Mouse (Mus musculus) cerebellum, adult 11-12 months (tissue): Measurements from ENCODE around the gene Mindy4.
A peak's percentile ranks its signal among the peaks of the same experiment; 100 is the strongest.
"Not testable (repeated sequence)": the region's sequence is repeated elsewhere in the genome, so short reads cannot be mapped to it uniquely, and the experiment has no call there.

Experiments used
- DNase-seq: peaks from one replicate; pipeline ENCODE4 v3.0.0; 2022

The Mindy4 gene

DNA sequence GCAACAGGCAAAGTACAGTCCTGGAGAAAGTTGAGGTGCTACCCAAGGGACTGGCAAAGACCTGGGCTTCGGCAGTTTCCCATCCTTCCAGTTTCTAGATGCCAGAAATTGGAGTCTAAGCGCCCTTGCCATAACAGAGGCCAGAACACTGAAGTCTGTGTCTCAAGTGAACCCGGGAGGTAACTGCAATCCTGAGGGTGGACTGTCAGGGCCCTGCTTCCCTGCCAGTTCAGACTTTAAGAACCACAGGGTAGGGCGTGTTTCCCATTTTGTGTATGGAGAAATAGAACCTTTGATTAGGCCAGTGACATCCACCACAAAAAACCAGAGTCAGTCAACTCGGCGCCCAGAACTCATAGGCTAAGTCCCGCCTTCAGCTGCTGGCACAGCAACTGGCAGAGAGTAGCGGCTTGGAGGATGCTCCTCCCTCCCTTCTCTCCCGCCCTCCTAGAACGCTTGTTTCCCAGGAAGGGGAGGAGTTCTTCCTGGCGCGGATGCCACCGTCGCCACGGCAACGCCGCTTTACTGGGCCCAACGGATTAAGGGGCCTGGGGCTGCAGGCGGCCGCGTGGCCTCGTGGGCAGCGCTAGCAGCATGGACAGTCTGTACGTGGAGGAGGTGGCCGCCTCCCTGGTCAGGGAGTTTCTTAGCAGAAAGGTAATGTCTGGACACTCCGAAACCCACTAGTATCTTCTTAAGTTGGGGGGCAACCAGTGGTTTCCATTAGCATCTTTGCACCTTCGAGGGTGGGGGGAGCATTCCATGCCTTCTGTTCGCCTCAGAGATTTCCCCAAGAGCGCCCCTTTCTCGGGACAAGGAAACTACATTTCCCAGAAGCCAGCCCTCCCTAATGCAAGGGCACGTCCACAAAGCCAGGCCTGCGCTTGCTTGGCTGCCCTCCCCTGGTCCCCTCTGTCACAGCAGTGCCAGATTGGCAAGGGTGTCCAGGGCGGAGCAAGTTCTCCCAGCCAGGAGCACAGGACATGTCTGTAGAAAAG is at the start of gene Mindy4:
Gene Mindy4, plus strand, starts transcription at position 471 of the 998 bp plus-strand sequence.
- peak; percentile 91 for DNase-seq

DNA sequence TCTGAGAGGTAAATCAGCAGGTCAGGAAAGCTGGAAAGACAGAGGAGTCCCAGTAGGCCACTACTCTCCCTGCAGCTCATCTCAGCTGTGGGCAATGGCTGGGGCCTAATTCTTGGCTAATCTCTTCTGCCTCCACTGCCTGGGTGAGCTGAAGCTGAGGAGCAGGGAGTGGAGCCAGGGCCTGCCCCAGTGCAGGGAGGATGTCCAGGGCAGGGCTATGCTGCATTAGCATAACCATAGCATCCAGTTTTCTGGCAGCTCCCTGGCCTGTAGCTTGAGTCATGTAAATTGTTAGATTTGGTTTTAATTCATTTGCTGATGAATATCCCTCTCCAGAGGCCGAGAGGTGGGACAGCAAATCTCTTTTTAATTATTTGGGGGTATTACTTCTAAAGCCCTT is 43.9 kb upstream of the Mindy4 start:
- no peak for DNase-seq

DNA sequence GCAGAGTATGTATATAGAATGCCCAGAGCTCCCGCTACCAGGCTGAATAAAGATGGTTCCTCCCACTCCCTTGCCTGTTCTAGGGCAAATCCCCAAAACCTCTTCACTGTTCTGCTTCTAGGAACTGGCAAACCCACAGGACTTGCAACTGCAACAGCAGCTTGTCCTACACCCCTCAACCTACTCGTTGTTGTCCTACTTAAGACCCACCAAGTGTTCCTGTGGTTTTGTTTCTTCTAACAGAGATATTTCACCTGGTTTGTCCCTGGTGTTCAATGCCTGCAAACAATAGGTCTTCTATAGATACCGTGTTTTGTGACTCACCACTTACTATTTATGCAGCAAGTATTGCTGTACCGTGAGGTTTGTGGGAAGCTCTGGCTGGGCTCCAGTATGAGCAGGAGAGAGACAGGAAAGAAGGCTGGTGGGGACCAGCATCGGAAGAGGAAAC is 41.8 kb upstream of the Mindy4 start:
- DNase-seq, result no peak

DNA sequence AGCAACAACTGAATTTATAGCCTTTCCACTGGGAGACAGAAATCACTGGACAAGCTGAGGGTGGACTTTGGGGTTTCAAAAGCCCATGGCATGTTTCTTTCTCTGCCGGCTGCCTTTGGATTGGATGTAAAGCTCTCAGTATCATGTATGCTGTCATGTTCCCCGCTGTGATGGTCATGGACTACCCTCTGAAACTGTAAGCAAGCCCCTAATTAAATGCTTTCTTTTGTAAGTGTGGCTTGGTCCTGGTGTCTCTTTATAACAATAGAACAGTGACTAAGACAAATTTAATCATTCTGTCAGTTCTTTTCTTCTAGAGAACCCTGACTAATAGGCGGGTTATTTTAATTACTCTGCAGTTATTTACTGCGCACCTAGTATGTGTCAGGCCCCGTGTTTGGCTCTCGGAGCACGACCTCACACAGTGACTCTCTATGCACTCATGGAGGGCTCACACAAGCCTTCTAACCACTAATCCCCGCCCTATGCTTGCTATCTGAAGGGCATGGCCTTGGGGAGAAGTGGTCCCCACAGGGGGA is 40.1 kb upstream of the Mindy4 start:
- DNase-seq, result no peak

DNA sequence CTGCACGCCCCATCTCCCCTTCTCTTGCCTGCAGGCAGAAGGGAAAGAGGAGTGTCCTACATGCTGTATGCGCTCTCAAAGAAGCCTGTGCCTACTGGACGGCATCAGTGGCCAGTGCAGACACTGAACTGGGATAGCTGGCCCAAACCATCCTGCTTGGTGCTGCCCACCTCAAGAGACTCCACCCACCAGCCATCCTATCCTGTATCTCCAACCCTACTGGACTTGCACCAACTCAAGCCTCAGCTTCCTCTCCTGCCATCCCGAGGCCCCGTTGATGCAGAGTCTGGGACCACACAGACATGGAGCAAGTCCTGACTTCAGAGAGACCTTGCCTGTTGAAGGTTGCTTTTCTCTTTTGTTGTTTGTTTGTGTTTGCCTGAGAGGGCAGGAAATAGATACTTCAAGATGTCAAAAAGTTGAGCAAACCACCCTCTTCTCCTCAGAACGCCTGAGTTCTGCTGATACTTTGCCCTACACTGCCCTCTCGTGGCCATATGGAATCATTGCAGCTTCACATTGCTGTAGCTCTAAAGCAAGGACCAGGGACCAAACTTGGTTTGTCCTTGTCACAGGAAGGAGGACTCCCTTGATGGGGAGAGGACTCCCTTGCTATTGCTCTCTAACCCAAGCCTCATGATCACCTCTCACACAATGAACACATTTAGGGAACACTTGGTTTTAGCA is 36.3 kb upstream of the Mindy4 start:
- DNase-seq, result peak; percentile 41

DNA sequence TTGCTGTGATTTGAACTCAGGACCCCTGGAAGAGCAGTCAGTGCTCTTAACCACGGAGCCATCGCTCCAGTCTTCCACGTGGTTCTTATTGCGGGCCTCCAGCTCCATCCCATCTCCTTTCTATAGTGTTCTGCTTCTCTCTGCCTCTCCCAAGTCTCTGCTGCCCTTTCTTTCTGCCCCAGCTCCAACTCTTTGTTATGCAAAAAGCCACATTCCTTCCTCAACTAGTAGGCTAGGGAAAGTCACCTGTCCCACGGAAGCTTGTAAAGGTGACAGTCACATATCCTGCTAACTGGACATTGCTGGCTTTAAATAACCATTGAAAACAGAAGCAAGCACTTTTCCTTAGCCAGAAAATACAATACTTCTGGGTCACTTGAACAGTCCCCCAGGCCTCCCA is 33.4 kb upstream of the Mindy4 start:
- DNase-seq, result no peak

DNA sequence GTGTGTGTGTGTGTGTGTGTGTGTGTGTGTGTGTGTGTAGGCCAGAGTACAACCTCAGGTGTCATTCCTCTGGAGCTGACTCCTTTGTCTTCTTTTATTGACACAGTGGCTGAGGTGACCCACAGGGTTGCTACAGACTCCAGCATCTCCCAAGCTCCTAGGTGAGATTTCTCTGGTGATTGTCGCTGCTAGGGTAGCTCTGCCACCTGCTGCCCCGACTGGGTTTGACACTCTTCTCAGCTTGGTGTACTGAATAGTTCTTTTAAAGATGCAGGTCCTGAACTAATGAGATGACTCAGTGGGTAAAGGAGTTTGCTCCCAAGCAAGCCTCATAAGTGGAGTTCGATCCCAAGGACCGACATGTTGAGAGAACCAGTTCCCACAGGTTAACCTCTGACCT is 31.5 kb upstream of the Mindy4 start:
- DNase-seq, result no peak

DNA sequence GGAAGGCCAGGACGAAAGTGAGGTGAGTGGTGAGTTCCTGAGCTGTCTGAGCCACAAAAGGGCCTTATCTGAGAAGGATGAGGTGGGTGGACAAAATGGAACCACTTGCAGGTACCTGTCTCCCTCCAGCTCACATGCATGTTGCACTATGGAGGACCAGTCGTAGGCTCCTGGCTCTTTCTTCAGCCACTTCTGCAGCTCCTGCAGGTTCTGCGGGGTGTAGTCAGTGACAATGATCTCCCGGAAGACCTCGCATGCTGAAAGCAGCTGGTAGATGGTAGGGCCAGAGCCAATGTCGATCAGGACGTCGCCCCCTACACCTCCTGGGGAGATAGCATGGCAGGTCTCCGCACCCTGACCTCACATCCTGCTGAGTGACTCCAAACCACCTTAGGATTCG is 30.0 kb upstream of the Mindy4 start:
- no peak for DNase-seq

DNA sequence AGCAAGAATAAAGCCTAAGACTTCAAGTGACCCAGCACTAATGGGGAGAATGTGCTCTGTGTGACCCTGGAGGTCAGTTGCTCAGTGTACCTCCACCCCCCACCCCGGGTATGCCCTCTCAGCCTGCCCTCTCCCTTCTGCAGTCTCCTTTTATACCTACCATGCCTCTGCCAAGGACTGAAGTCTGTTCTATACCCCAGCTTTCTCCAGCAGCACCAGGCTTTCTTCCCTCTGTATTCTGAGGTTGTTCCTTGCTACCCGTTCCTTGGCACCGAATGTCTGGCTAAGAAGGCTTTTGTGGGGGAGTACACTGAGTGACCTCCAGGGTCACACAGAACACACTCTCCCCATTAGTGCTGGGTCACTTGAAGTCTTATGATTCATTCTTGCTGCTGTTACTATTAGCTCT is 29.2 kb upstream of the Mindy4 start:
- no peak for DNase-seq

DNA sequence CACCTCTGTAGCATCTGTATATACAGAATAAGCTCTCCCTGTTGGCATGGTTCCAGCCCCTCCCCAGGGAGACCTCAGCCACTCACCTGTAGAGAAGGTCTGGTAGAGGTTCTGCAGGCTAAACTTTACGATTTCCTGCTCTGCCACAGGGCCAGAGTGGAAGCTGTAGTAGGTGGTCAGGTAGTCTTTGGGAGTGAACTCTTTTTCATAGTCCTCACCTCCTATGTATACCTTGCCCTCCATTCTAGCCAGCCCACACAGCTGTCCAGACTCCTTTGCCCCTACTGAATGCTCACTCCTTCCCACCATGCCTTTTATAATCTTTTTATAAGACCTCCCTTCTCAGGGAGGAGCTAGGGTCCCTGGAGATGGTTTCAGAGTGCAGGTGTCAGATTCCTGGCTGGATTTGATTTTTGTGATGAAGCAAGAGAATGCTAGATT is 28.4 kb upstream of the Mindy4 start, which contains the start of gene Inmt:
Gene Inmt, minus strand, starts transcription at position 303 of the 441 bp plus-strand sequence.
- DNase-seq, result no peak

DNA sequence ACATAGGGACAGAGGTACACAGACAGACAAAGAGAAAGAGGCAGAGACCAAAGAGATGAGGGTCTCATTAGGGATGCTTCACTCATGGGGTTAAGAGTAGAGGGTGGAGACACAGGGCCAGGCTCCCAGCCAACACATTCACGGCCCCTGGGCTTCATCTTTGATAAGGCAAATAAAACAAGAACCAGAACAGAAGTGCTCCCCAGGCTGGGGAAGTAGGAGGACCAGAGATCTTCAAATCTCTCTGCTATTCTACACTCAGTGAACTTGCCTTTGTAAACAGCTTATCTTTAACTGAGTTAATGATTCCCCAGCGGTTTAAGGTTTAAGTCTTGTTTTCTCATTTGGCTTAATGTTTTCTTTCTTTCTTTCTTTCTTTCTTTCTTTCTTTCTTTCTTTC is 27.7 kb upstream of the Mindy4 start:
- no peak for DNase-seq

DNA sequence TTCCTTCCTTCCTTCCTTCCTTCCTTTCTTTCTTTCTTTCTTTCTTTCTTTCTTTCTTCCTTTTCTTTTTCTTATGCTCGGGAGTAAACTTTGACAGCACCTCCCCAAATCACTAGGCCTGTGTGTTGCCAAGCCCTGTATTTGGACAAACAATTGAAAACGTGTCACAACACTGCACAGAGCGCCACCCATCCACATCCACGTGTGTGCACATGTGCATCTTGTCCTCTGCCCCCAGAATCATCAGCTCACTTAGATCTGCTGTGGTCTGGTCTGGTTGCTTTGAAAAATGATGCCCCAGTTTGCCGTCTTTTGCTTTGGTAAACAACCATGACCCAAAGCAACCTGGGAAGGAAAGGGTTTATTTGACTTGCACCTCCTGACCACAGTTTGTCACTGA is 27.3 kb upstream of the Mindy4 start:
- no peak for DNase-seq

DNA sequence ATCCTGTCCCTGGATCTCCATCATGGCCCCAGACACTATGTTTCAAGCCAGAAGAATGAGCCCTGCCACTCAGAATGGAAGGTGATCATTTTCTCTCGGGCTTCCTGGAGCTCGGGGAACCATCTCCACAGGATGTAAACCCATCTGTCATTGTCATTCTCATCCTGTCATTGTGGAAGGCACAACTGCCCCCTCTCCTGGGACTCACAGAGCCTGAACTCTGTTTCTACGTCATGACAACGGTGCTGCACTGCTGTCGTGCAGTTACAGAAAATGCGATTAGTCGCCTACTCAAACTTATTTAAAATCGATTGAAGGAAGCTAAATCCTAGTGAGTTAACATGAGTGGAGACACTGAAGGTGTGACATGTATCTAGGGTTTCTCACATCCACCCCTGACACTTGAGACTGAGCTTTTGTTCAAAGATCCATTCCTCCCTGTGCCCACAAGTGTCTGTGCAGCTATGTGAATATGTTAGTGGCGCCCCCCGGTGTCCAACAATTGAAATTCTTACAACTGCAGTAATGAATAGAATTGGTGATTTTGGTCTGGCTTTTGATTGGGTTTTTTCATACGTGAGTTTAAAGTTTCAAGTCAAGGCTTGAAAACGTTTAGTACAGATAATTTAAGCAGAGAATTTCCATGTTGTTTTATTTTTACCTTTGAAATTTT is 26.0 kb upstream of the Mindy4 start:
- DNase-seq, result no peak

DNA sequence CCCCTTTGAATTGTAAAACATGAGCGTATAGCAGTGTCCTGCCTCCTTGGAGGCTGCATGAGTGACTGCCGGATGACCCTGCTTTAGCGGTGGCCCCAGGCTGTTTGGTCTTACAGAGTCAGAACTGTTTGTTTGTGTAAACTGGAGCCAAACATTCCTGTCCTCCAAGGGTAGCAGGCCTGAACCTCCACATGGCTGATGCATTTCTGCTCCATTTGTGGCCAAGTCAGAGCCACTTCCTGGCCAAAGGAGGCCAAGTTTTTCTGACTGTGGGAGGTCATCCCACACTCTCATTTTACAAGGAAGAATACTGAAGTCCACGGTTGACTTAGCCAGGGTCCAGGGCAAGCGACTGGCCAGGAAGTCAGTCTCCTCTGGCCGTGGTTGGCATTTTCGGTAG is 23.6 kb upstream of the Mindy4 start:
- no peak for DNase-seq

DNA sequence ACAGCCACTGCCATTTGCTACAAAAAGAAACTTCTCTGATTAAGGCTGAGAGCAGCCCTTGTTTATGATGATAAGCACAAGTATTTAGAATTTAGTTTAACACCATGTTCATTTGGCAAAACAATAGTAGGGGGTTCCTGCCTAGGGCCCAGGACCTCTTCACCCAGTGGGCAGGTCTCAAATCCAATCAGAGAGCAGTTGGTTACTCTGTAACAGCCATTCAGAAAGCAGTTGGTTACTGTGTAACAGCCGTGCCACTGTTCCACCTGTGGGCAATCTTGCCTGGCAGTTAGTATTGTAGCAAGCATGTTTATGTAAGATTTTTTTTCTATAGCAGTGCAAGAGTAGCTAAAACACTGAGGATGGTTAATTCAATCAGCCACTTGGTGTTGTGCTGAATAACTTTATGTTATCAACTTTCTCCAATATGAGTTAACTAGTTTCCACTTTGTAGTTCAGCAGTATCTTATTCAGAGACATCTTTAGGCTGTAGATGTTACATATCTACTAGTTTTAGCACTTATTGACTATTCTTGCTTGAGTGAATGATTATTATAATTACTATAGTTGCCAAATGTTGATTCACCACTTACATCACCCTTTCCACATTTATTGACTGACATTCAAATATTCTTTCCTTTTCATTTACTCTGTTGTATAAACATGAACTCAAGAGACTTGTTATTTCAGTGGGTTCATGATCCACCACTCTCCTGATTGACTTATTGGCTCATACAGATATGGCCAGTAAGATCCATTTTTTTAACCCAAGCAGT is 20.3 kb upstream of the Mindy4 start:
- DNase-seq, result no peak

DNA sequence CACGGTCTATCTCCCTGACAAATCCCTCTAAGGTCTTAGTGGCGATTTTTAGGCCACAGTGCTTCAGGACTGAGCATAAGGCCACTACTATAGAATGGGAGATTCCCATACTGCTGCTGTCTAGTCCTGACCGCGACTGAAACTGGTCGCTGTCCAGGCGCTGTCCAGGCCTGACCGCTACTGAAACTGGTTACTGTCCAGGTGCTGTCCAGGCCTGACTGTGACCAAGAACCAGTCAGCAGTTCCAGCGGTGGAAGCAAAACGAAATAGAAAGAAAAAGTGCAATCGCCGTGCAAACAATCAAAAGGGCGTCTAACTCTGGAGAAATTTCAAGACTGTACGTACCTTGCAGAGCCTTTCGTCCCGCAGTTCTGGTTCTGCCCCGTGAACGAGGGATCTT is 15.4 kb upstream of the Mindy4 start:
- DNase-seq, result not testable (repeated sequence)

DNA sequence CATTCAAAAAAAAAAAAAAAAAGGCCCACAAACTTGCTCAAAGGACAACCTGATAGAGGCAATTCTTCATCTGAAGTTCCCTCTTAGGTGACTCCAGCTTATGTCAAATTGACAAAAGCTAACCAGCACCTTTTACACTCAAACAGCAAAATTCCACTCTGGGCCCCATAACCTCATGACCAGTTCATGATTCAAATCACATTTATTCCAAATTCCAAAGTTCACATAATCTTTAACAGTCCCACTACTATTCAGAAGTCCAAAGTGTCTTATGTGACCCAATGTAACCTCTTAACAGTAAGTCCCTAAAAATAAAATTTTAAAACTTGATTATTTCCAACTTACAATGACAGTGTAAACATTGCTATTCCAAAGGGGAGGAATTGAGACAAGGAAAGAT is 13.8 kb upstream of the Mindy4 start:
- no peak for DNase-seq

DNA sequence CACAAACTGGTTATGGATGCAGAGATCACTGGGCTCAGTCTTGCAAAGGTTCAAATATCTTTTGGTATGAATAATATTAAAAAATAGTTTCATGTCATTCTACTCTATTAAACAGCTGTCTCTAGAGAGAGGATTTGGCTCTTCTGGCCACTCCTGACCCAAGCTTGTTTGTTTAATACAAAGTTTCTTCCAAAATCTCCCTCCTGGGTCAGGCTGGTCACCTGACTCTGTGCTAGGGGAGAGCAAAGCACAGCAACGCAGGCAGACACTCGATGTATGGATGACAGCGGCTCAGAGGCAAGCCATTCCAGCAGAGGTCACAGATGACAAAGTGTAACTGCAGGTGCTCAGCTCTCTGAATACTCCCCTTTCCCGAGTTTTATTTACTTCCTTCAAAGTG is 11.6 kb upstream of the Mindy4 start:
- no peak for DNase-seq

DNA sequence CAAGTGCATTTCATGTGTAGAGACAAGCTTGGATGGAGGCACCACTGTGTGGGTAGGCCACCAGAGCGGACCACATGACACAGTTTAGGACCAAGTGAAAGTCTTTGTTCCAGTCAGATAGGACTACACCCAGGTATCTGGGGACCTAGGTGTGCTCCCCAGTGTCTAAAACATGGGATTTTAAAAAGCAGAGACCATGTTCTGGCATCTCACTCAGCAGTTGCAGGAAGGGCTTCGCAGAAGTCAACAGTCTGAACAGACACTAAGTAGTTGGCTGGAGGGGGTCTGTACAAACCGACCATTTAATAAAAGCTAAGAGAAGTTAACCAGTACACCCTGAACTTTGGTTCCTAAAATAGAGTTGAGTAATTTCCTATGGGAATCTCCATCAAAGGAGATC is 10.0 kb upstream of the Mindy4 start:
- no peak for DNase-seq

DNA sequence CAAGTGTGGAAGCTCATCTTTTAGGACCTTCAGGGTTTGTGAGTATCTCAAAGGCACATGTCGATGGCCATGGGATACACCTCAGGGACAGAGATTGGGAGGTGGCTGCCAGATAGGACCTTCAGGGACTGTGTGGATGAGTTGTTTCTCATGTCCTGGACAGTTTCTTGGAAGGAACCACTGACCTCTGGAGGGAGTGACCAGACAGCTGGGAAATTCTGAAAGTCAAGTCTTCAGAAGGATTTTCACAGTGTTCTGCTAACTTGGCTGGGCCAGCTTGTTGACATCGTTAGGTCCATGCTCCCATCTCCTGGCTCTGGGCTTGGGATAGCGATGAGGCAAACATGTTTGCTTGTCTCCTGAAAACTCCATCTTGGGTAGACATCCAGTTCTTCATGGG is 4.1 kb upstream of the Mindy4 start:
- no peak for DNase-seq

DNA sequence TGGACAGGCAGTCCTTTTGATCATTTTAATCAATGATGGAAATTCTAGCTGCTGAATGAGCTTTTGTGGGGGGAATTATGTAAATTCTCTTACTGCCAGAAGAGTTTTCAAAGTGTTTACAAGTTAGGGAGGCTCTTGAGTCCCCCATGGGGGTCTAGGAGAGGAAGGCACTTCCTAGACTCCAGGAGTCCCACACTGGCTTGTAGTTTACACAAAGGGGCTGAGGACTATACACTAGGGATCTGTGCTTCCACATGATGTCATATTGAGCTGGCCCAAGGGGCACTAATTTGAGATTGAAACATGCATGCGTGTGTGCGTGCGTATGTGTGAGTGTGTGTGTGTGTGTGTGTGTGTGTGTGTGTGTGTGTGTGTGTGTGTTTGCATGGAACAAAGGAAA is 748 bp downstream of the Mindy4 start:
- peak; percentile 37 for DNase-seq

DNA sequence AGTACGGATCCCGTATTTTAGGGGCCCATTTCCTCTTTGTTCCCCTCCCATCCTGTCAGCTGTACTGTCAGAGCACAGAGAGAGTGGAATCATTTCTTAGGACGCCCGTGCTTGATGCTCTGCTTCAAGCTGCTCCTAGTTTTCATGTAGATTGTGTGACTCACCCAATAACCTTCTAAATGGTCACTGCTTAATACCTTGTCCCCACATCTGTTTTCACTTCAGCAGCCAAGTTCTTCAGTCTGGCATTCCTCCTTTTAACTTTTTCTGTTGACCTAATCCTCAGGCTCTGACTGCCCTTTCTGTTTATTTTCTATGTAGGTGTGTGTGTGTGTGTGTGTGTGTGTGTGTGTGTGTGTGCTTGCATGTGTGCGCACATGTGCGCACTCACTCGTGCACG is 4.6 kb downstream of the Mindy4 start:
- no peak for DNase-seq
